Mouse (Mus musculus) olfactory bulb, adult 2 months (tissue): ENCODE measurements at regions not wholly inside any gene's neighbourhood (a gene's known extent, or its start where the extent isn't known, plus 50 kb on each side); places are given as distances from the start of the nearest gene placed in this dataset.

Source experiments
- CTCF ChIP-seq: fragments of 200-500 bp; IDR thresholded peaks from 2 replicates; pipeline ENCODE4 v1.5.1; 2012; ENCODE audit warnings: low read depth, mild to moderate bottlenecking, low read length, moderate library complexity; ENCODE audit not compliant: insufficient read depth
- POLR2A ChIP-seq: fragments of 200-500 bp; IDR thresholded peaks from 2 replicates; pipeline ENCODE4 v1.6.1; 2012; ENCODE audit warnings: mild to moderate bottlenecking, low read depth, low read length, moderate library complexity; ENCODE audit not compliant: insufficient read depth

DNA sequence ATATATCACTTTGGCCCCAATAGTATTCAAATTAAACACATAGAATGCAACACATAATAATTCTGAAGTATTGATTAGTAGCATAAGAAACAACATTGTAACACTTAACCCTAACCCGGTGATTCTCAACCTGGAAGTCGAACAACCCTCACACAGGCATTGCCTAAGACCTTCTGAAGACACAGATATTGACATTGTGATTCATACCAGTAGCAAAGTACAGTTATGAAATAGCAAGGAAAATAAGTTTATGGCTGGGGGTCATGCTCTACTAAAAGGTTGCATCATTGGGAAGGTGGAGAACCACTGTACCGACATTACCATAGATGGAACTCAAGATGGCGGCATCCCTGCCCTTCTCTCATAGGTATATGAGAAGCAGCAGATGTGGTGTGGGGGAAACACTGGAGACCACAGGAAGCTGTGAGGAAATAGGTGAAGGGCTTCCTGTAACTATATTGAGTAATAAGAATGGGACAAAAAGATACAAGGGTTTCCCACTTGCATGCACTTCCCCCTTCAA, 231.1 kb upstream of the Hnrnpa3 start:
- TF ChIP-seq CTCF (no peak), POLR2A (no peak)
